Mouse (Mus musculus) kidney, postnatal 0 days (tissue): ENCODE data around the gene Map2k1. TPM values are rescaled to one million over a fixed set of nuclear protein-coding genes. Genes with fewer than 3 reads are reported as not detected.
"Not testable (repeated sequence)": the region's sequence is repeated elsewhere in the genome, so short reads cannot be mapped to it uniquely, and the experiment has no call there.

Experiments used
- ATAC-seq: fragments of 200-750 bp; cut with Nextera tagmentation; replicated peaks from 2 replicates; pipeline ENCODE4 v1.8.0; 2017; ENCODE audit warnings: low read depth, moderate number of reproducible peaks, moderate TSS enrichment, moderate library complexity; ENCODE audit not compliant: low FRiP score
- DNase-seq: peaks from one replicate; pipeline ENCODE4 v3.0.0-alpha.2; 2016; ENCODE audit warnings: low spot score
- H3K27ac ChIP-seq: fragments of 300-500 bp; sonication (generic); 2 replicates; pipeline ENCODE4 v1.5.1; 2014; ENCODE audit warnings: mild to moderate bottlenecking
- H3K27me3 ChIP-seq: fragments of 300-500 bp; sonication (generic); 2 replicates; pipeline ENCODE4 v1.6.1; 2014; ENCODE audit warnings: low read length, mixed read lengths; ENCODE audit not compliant: insufficient read depth
- H3K36me3 ChIP-seq: fragments of 300-500 bp; sonication (generic); 2 replicates; pipeline ENCODE4 v1.6.1; 2014; ENCODE audit warnings: low read length, mixed read lengths; ENCODE audit not compliant: insufficient read depth
- H3K4me1 ChIP-seq: fragments of 300-500 bp; sonication (generic); replicated peaks from 2 replicates; pipeline ENCODE4 v1.6.1; 2014; ENCODE audit warnings: antibody characterized with exemption, low read length, mixed read lengths; ENCODE audit not compliant: insufficient read depth
- H3K4me2 ChIP-seq: fragments of 300-500 bp; sonication (generic); 2 replicates; pipeline ENCODE4 v1.6.1; 2014; ENCODE audit warnings: mild to moderate bottlenecking, low read length, moderate library complexity, mixed read lengths
- H3K4me3 ChIP-seq: fragments of 300-500 bp; sonication (generic); replicated peaks from 2 replicates; pipeline ENCODE4 v1.5.1; 2014; ENCODE audit warnings: low read depth, low read length
- H3K9ac ChIP-seq: fragments of 300-500 bp; sonication (generic); 2 replicates; pipeline ENCODE4 v1.6.1; 2014; ENCODE audit warnings: low read depth, low read length
- H3K9me3 ChIP-seq: fragments of 300-500 bp; sonication (generic); replicated peaks from 2 replicates; pipeline ENCODE4 v1.6.1; 2016; ENCODE audit warnings: low read length, inconsistent platforms, mixed read lengths
- CTCF ChIP-seq: IDR thresholded peaks from 2 replicates; pipeline ENCODE4 v1.5.1; 2016; ENCODE audit warnings: antibody characterized with exemption, low read depth, mild to moderate bottlenecking, moderate library complexity
- WGBS: fragments of 180-500 bp; shearing (Covaris S2); extraction: QIAGEN DNeasy Blood & Tissue Kit; methylation state at CpG from one replicate; pipeline ENCODE4 v1.1.7; 2014; 5-methylcytosine and 5-hydroxymethylcytosine counted together
- polyA plus RNA-seq: library from polyadenylated mRNA; unstranded; fragments of >200 nt; fragmentation: Nextera tagmentation; extraction: Ambion mirVana; gene quantifications from 2 replicates; pipeline ENCODE4 v1.2.1, GENCODE M21; 2015

Gene Map2k1
- polyA plus RNA-seq, 1 experiment from 2014 or later = 81.6 TPM

- Histone ChIP-seq H3K4me2 (no peak overlapping the region), H3K9me3 (no peaks in the 10 kb centered on the region), H3K27ac (no peak overlapping the region), H3K27me3 (no peaks in the 10 kb centered on the region), H3K9ac (no peak overlapping the region), H3K4me3 (no peak overlapping the region), H3K4me1 (peaks cover 5% of the 10 kb centered on the region; the same call in 1 of the 2 replicates), H3K36me3 (no peaks in the 10 kb centered on the region)
- TF ChIP-seq CTCF = peak; percentile 13; the same call in 1 of the 2 replicates
- no peak for DNase-seq
- WGBS = 92% methylated on average over 6 of the region's 6 CpGs
- ATAC-seq = no peak
Observed at GRCm38 (mm10) chr9:64278665-64279310, 25.4 kb upstream of the Map2k1 start.

- WGBS = 68% methylated on average over 8 of the region's 8 CpGs
- H3K4me1 ChIP-seq = peaks cover 3% of the 10 kb centered on the region; the same call in 1 of the 2 replicates
- no peaks in the 10 kb centered on the region for H3K27me3 ChIP-seq
- no peak overlapping the region for H3K4me3 ChIP-seq
- H3K9ac ChIP-seq = no peak overlapping the region
- H3K4me2 ChIP-seq = no peak overlapping the region
- no peaks in the 10 kb centered on the region for H3K9me3 ChIP-seq
- no peaks in the 10 kb centered on the region for H3K36me3 ChIP-seq
- H3K27ac ChIP-seq = no peak overlapping the region
- peak; percentile 85 for TF ChIP-seq CTCF
- DNase-seq = peak; percentile 78
- no peak for ATAC-seq
Observed at GRCm38 (mm10) chr9:64277706-64278105, 24.3 kb upstream of the Map2k1 start.

GRCm38 (mm10) chr9:64274919-64275318, 21.5 kb upstream of the Map2k1 start:
- H3K9me3 ChIP-seq = no peaks in the 10 kb centered on the region
- H3K27me3 ChIP-seq = no peaks in the 10 kb centered on the region
- H3K4me2 ChIP-seq = no peak overlapping the region
- H3K4me1 ChIP-seq = no peaks in the 10 kb centered on the region
- no peaks in the 10 kb centered on the region for H3K36me3 ChIP-seq
- H3K27ac ChIP-seq = no peak overlapping the region
- DNase-seq (no peak), ATAC-seq (no peak)
- H3K4me3 ChIP-seq = no peak overlapping the region
- H3K9ac ChIP-seq = no peak overlapping the region
- peak; percentile 52 for TF ChIP-seq CTCF
- WGBS = 69% methylated on average over 1 of the region's 1 CpGs

DNA sequence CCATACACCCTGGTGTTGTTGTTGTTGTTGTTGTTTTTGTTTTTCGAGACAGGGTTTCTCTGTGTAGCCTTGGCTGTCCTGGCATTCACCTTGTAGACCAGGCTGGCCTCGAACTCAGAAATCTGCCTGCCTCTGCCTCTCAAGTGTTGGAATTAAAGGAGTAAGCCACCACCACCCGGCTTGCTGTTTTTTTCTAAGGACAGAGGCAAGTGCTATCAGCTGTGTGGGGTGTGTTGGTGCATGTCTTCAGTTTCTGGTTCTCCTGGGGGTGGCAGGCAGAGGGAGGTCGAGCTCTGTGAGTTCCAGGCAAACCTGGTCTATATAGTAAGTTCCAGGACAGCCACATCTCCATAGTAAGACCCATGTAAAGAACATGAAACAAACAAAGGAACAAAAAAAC, 20.9 kb upstream of the Map2k1 start:
- ATAC-seq = no peak
- no peaks in the 10 kb centered on the region for H3K4me1 ChIP-seq
- no peaks in the 10 kb centered on the region for H3K36me3 ChIP-seq
- no peak overlapping the region for H3K9ac ChIP-seq
- no peak overlapping the region for H3K4me3 ChIP-seq
- 80% methylated on average over 4 of the region's 4 CpGs for WGBS
- no peak overlapping the region for H3K4me2 ChIP-seq
- H3K27ac ChIP-seq = no peak overlapping the region
- H3K9me3 ChIP-seq = no peaks in the 10 kb centered on the region
- no peak for TF ChIP-seq CTCF
- H3K27me3 ChIP-seq = no peaks in the 10 kb centered on the region
- no peak for DNase-seq

DNA sequence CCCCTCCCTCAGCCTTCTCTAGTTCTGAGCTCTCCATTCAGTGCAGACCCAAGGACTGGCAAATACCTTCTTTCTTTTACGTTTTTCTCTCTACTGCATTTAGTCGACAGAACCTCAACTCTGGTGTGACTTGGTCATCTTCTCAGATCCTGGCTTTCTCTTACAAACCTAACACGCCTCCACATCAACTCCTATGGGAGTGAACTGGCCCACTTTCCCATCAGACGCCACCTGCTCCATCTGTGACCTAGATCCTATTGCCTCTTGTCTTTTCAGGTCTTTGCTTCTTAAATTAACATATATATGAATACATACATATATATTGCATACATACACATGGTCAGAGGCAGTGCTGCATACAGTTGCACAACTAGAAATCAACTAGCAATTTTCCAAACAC, 20.3 kb upstream of the Map2k1 start:
- Histone ChIP-seq H3K9me3 (no peaks in the 10 kb centered on the region), H3K27ac (no peak overlapping the region), H3K36me3 (no peaks in the 10 kb centered on the region), H3K4me3 (no peak overlapping the region), H3K4me2 (no peak overlapping the region), H3K27me3 (no peaks in the 10 kb centered on the region), H3K9ac (no peak overlapping the region), H3K4me1 (no peaks in the 10 kb centered on the region)
- DNase-seq = no peak
- no peak for ATAC-seq
- TF ChIP-seq CTCF = no peak
- WGBS = 54% methylated on average over 4 of the region's 4 CpGs

DNA sequence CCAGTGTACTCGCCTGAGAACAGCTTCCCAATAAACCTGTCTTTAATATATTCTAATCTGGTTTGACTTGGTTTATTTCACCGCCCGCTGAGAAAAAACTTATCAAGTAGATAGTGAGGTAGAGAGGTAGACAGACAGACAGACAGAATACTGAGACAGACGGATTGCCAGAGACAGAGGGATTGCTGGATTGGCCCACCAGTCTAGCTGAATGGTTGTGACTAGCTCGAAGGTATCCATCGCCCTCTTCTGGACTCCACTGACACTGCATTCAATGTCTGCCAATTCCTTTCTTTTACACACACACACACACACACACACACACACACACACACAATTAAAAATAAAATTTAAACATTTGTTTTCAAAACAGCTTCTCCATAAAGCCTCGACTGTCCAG, 19.2 kb upstream of the Map2k1 start:
- H3K9ac ChIP-seq = no peak overlapping the region
- WGBS = 42% methylated on average over 7 of the region's 7 CpGs
- H3K4me1 ChIP-seq = no peaks in the 10 kb centered on the region
- H3K4me3 ChIP-seq = no peak overlapping the region
- peak; percentile 79 for TF ChIP-seq CTCF
- no peak overlapping the region for H3K4me2 ChIP-seq
- H3K9me3 ChIP-seq = no peaks in the 10 kb centered on the region
- no peaks in the 10 kb centered on the region for H3K36me3 ChIP-seq
- DNase-seq (peak; percentile 74), ATAC-seq (no peak)
- H3K27me3 ChIP-seq = no peaks in the 10 kb centered on the region
- H3K27ac ChIP-seq = no peak overlapping the region

DNA sequence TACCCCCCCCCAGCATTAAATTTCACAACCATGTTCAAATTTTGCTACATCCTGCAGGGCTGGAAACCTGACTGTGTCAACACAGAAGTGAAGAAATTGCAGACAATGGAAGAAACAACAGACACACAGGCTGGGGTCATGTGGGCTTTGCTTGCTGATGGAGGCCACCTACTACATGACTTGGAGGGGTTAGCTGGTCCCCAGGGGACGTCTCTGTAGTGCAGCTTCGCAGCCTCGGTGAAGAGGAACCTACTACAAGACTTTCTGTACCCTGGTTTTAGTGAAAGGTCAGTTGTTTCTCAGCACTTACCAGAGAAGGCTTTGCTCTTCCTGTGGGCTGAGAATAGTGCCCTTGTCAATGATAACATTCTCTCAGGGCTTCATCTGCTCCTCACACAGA, 17.8 kb upstream of the Map2k1 start:
- Histone ChIP-seq H3K9ac (no peak overlapping the region), H3K27me3 (no peaks in the 10 kb centered on the region), H3K36me3 (no peaks in the 10 kb centered on the region), H3K4me1 (no peaks in the 10 kb centered on the region), H3K27ac (no peak overlapping the region), H3K9me3 (no peaks in the 10 kb centered on the region), H3K4me3 (no peak overlapping the region), H3K4me2 (no peak overlapping the region)
- 52% methylated on average over 3 of the region's 3 CpGs for WGBS
- ATAC-seq (no peak), DNase-seq (no peak)
- TF ChIP-seq CTCF = no peak

- not testable (repeated sequence) for H3K9ac ChIP-seq, H3K36me3 ChIP-seq, DNase-seq, H3K27me3 ChIP-seq, ATAC-seq, H3K27ac ChIP-seq, H3K9me3 ChIP-seq, H3K4me2 ChIP-seq, H3K4me1 ChIP-seq, H3K4me3 ChIP-seq
- WGBS = 92% methylated on average over 8 of the region's 8 CpGs
Observed at GRCm38 (mm10) chr9:64268836-64269235, 15.4 kb upstream of the Map2k1 start.
